Mouse (Mus musculus) heart, postnatal 0 days (tissue): Measurements from ENCODE around the gene Nkd1.

ENCODE experiments used
- CTCF ChIP-seq: IDR thresholded peaks from 2 replicates; pipeline ENCODE4 v1.5.1; 2016; ENCODE audit warnings: antibody characterized with exemption, control low read depth, low read depth
- EP300 ChIP-seq: IDR thresholded peaks from 2 replicates; pipeline ENCODE4 v1.6.1; 2016; ENCODE audit warnings: antibody characterized with exemption, low read depth

- no peak for TF ChIP-seq CTCF
- TF ChIP-seq EP300: no peak
Measured at GRCm38 (mm10) chr8:88603446-88603989, 82.4 kb downstream of the Nkd1 start.
